Mouse (Mus musculus) ES-Bruce4 (cell line): ENCODE data around the gene Pdcd2l. TPM values are rescaled to one million over a fixed set of nuclear protein-coding genes. Genes with fewer than 3 reads are reported as not detected.
A peak's percentile ranks its signal among the peaks of the same experiment; 100 is the strongest.

Experiments used
- H3K27ac ChIP-seq: 2 replicates; pipeline ENCODE4 v1.5.1; 2012; ENCODE audit warnings: low read length, inconsistent platforms; ENCODE audit not compliant: insufficient read depth
- H3K27me3 ChIP-seq: 2 replicates; pipeline ENCODE4 v1.6.1; 2012; ENCODE audit warnings: mild to moderate bottlenecking, low read length, inconsistent platforms; ENCODE audit not compliant: control insufficient read depth, poor library complexity, insufficient read depth, severe bottlenecking
- H3K36me3 ChIP-seq: 2 replicates; pipeline ENCODE4 v1.6.1; 2012; ENCODE audit warnings: inconsistent platforms, mild to moderate bottlenecking, low read length, moderate library complexity; ENCODE audit not compliant: control insufficient read depth, poor library complexity, insufficient read depth, severe bottlenecking
- H3K4me1 ChIP-seq: one replicate; pipeline ENCODE4 v1.8.1; 2011; ENCODE audit warnings: low read length; ENCODE audit not compliant: control insufficient read depth, insufficient read depth
- H3K4me3 ChIP-seq: 2 replicates; pipeline ENCODE4 v1.5.1; 2011; ENCODE audit warnings: low read depth, mild to moderate bottlenecking, low read length
- H3K9ac ChIP-seq: 2 replicates; pipeline ENCODE4 v1.6.1; 2012; ENCODE audit warnings: low read depth, mild to moderate bottlenecking, inconsistent platforms; ENCODE audit not compliant: poor library complexity, severe bottlenecking
- H3K9me3 ChIP-seq: replicated peaks from 2 replicates; pipeline ENCODE4 v1.6.1; 2012; ENCODE audit warnings: mild to moderate bottlenecking, low read length, inconsistent platforms; ENCODE audit not compliant: control insufficient read depth, poor library complexity, insufficient read depth, severe bottlenecking
- CTCF ChIP-seq: IDR thresholded peaks from one replicate; pipeline ENCODE4 v1.8.1; 2011; ENCODE audit warnings: low read depth, low read length
- EP300 ChIP-seq: IDR thresholded peaks from 2 replicates; pipeline ENCODE4 v1.6.1; 2011; ENCODE audit warnings: low read depth, low read length; ENCODE audit not compliant: insufficient read depth
- POLR2A ChIP-seq: IDR thresholded peaks from one replicate; pipeline ENCODE4 v1.8.1; 2011; ENCODE audit warnings: low read length; ENCODE audit not compliant: insufficient read depth
- polyA plus RNA-seq: library from polyadenylated mRNA; stranded (reverse); fragments of >200 nt; gene quantifications from 2 replicates; pipeline ENCODE4 v1.2.4, GENCODE M21; 2011; ENCODE audit warnings: low read depth; ENCODE audit not compliant: missing spikeins, insufficient read depth, insufficient read length

Pdcd2l gene
- polyA plus RNA-seq, 1 experiment = 37.5 TPM

DNA sequence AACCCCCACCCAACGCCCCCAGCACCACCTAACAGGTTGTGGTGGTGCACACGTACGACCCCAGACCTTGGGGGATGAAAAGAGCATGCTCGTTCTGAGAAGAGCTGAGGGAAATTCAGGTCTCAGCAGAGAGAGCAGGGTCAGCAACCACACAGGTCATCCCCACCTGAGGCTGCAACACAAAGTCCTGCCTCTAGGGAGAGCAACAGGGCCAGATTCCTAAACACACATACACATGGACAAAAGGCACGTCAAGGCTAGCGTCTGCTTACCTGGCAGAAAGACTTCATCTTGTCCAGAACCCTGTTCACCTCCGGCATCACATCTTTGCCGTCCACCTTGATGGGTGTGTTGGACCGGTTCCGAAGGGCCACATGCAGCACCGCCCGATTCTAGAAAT is 30.4 kb upstream of the Pdcd2l start:
- peaks cover 2% of the 10 kb centered on the region for H3K4me1 ChIP-seq
- TF ChIP-seq POLR2A (no peak), CTCF (peak; percentile 29), EP300 (no peak)
- no peak overlapping the region for H3K9ac ChIP-seq
- H3K4me3 ChIP-seq = peak overlapping the region; percentile 42
- no peak overlapping the region for H3K27ac ChIP-seq
- H3K9me3 ChIP-seq = no peaks in the 10 kb centered on the region
- no peaks in the 10 kb centered on the region for H3K27me3 ChIP-seq
- peaks cover 47% of the 10 kb centered on the region for H3K36me3 ChIP-seq

GRCm38 (mm10) chr7:34226086-34226485 is 29.6 kb upstream of the Pdcd2l start:
- Histone ChIP-seq H3K9ac (no peak overlapping the region), H3K27ac (no peak overlapping the region), H3K9me3 (no peaks in the 10 kb centered on the region), H3K4me1 (peaks cover 2% of the 10 kb centered on the region), H3K27me3 (no peaks in the 10 kb centered on the region), H3K36me3 (peaks cover 49% of the 10 kb centered on the region), H3K4me3 (peak overlapping the region; percentile 17; the same call in 1 of the 2 replicates)
- TF ChIP-seq POLR2A (no peak), EP300 (no peak), CTCF (no peak)

DNA sequence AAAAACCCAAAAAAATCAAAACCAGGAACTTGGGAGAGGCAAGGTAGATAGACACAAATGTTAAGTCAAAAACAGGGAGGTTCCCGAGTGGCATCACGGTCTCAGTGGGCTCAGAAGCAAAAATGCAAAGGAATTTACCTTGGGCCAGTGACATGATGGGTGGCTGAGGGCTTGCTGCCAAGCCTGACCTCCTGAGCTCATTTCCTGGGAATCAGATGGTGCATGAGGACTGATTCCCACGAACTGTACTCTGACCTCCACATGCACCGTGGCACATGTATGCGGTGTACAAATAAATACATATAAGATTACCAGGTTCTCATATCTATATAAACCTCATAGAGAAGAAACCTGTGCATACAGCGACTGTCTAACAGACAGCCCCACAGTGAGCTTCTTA is 27.8 kb upstream of the Pdcd2l start:
- H3K4me1 ChIP-seq = peaks cover 2% of the 10 kb centered on the region
- no peak overlapping the region for H3K27ac ChIP-seq
- peaks cover 62% of the 10 kb centered on the region for H3K36me3 ChIP-seq
- H3K9ac ChIP-seq = no peak overlapping the region
- H3K4me3 ChIP-seq = no peak overlapping the region
- H3K27me3 ChIP-seq = no peaks in the 10 kb centered on the region
- H3K9me3 ChIP-seq = no peaks in the 10 kb centered on the region
- TF ChIP-seq POLR2A = no peak
- TF ChIP-seq EP300 = no peak
- TF ChIP-seq CTCF = no peak

- no peak overlapping the region for H3K4me3 ChIP-seq
- H3K9me3 ChIP-seq = no peaks in the 10 kb centered on the region
- peaks cover 62% of the 10 kb centered on the region for H3K36me3 ChIP-seq
- TF ChIP-seq CTCF (peak; percentile 38), POLR2A (no peak)
- H3K27ac ChIP-seq = no peak overlapping the region
- H3K27me3 ChIP-seq = no peaks in the 10 kb centered on the region
- no peak overlapping the region for H3K9ac ChIP-seq
- H3K4me1 ChIP-seq = no peaks in the 10 kb centered on the region
Measured at GRCm38 (mm10) chr7:34222340-34222739, 25.9 kb upstream of the Pdcd2l start.

DNA sequence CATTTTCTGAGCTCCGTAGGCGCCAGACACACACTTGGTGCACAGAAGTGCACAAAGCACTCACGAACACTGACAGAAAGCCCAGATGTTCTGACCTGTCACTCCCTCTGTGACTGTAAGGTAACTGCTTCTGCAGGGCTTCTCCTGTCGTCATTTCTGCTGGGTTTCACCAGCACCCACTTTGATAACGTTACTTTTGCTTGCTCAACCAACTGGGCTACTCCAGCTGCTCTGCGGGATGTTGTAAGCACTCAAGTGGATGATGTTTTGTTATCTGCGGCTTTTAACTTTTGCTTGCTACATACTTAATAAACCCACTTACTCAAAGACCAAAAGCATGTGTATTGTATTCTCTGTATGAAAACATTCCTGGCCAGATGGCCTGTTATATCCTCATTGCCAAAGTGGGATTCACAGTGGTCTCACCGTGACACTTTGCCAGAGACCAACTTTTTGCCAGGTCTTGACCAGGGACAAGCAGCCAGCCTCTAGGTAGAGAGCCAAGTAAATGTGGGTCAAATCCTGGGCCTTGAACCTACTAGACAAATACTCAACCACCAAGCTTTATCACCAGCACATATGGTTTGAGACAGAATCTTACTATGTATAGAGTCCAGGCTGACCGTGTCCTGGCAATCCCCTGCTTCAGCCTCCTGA is 25.3 kb upstream of the Pdcd2l start:
- peaks cover 58% of the 10 kb centered on the region for H3K36me3 ChIP-seq
- no peak overlapping the region for H3K9ac ChIP-seq
- no peak overlapping the region for H3K27ac ChIP-seq
- H3K27me3 ChIP-seq = no peaks in the 10 kb centered on the region
- no peak for TF ChIP-seq CTCF
- no peak overlapping the region for H3K4me3 ChIP-seq
- H3K9me3 ChIP-seq = no peaks in the 10 kb centered on the region
- H3K4me1 ChIP-seq = no peaks in the 10 kb centered on the region

DNA sequence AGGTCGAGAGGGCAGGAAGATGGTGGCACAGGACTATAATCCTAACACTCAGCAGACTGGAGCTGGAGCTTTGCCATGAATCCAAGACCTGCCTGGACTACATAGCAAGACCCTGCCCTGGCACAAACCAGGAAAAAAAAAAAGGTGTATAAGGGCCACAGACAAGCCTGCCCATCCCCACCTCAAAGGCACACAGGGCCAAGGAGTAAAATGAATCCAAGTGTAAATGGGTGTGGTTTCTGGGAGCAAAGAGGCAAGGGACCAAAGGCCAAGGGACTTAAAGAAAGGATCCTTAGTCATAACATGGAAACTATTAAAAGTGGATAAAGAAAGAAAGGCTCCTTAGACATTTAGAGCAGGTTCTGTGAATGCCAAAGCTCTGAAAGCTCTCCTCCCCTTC is 22.0 kb upstream of the Pdcd2l start:
- Histone ChIP-seq H3K27ac (no peak overlapping the region), H3K36me3 (peaks cover 66% of the 10 kb centered on the region), H3K9ac (no peak overlapping the region), H3K4me1 (no peaks in the 10 kb centered on the region), H3K4me3 (no peak overlapping the region), H3K27me3 (no peaks in the 10 kb centered on the region), H3K9me3 (no peaks in the 10 kb centered on the region)
- no peak for TF ChIP-seq CTCF
- no peak for TF ChIP-seq POLR2A
- TF ChIP-seq EP300 = no peak
